Mouse (Mus musculus): ENCODE data around the gene Cdk2ap2. TPM values are rescaled to one million over a fixed set of nuclear protein-coding genes. Genes with fewer than 3 reads are reported as not detected.

Gene Cdk2ap2
- polyA plus RNA-seq, 1 experiment = 70.4 TPM

- TF ChIP-seq GATA1 (IDR thresholded peaks at IDR 0.05; ENCODE audit: low read length) = no peak
Measured at GRCm38 (mm10) chr19:4142416-4143173, 45.6 kb downstream of the Cdk2ap2 start.

- TF ChIP-seq GATA1 (IDR thresholded peaks at IDR 0.05; ENCODE audit: low read length) = no peak
Measured at GRCm38 (mm10) chr19:4143759-4144268, 46.8 kb downstream of the Cdk2ap2 start, which contains the start of gene Cabp4. Cabp4 (minus strand) TSS chr19:4144033.

DNA sequence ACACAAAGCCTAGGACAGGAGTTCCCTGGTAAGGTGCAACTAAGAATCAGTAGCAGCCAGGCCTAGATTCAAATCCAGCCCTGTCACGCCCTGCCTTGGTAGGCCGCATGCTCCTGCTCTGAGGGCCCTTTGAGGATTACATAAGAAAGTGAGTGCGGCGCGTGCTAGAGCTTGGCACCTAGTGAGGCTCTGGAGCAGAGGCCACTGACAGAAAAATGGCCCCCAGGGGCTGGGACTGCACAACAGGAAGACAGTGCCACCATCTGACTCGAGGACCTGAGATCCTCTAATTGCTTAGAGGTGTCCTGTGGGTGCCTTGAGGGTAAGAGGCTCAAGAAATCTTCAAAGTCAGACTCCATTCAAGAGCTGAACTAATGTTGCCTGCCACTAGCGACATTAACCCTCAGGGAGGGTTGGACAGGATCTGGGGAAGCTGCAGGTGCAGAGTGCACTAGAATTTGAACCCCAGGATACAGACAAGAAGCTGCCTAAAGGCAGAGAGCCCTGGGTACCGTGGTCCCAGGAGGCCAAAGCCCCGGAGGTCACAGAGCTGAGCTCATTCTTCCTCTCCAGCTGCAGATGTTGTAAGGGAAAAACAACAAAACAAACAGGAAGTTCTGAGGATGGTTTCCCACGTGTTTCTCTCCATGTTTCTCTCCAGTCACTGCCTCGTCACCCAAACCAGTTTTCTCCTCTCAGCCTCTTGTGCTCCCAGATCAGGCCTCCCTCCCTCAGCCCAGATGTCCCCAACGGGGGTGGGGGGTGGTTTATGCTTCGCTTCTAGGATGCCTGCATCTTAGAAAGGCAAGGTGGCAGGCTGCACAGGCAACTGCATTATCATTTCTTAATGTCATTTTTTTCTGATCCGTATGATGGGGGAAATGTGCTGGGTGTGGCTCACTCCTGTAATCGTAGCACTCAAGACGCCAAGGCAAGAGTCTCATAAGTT, 47.8 kb downstream of the Cdk2ap2 start:
- no peak for TF ChIP-seq GATA1 (IDR thresholded peaks at IDR 0.05; ENCODE audit: low read length)

DNA sequence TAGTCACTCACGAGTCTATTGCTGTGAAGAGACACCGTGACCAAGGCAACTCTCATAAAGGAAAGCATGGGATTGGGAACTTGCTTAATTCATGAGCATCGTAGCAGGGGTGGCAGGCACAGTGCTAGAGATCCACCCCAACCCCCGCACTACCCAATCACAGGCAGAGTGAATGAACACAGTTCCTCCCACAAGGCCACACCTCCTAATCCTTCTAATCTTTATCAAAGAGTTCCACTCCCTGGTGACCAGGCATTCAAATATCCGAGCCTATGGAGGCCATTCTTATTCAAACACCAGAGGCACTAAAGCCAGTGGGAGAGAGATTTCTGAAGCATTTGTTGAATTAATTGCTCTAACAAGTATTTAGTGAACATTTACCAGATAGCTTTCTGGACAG, 49.0 kb downstream of the Cdk2ap2 start:
- TF ChIP-seq GATA1 (IDR thresholded peaks at IDR 0.05; ENCODE audit: low read length) = no peak

- no peak for TF ChIP-seq GATA1 (IDR thresholded peaks at IDR 0.05; ENCODE audit: low read length)
Measured at GRCm38 (mm10) chr19:4146366-4147021, 49.5 kb downstream of the Cdk2ap2 start.

GRCm38 (mm10) chr19:4147022-4147405, 50.0 kb downstream of the Cdk2ap2 start:
- no peak for TF ChIP-seq GATA1 (IDR thresholded peaks at IDR 0.05; ENCODE audit: low read length)

GRCm38 (mm10) chr19:4147782-4148490, 51.0 kb downstream of the Cdk2ap2 start:
- no peak for TF ChIP-seq GATA1 (IDR thresholded peaks at IDR 0.05; ENCODE audit: low read length)

- TF ChIP-seq GATA1 (IDR thresholded peaks at IDR 0.05; ENCODE audit: low read length) = no peak
Measured at GRCm38 (mm10) chr19:4148491-4148806, 51.5 kb downstream of the Cdk2ap2 start, which contains the start of gene Coro1b. Coro1b (plus strand) TSS chr19:4148619.

Other genes starting within 250 kb of the Cdk2ap2 start
- 15.2 and 16.8 TPM in 2 replicates for gene Chka, start 245.4 kb upstream of the Cdk2ap2 start, polyA plus RNA-seq (2012)
- 34.5 and 39.3 TPM in 2 replicates for gene Tcirg1, start 190.0 kb upstream of the Cdk2ap2 start, polyA plus RNA-seq (2012)
- 41.9 and 220 TPM in 2 replicates for gene Ndufs8, start 184.4 kb upstream of the Cdk2ap2 start, polyA plus RNA-seq (2012)
- gene Aldh3b1, start 167.4 kb upstream of the Cdk2ap2 start, polyA plus RNA-seq (2012) = not detected in 2 replicates
- gene Unc93b1, start 162.0 kb upstream of the Cdk2ap2 start, polyA plus RNA-seq (2012) = 0.11 TPM in 1 of 2 replicates, not detected in the other
- not detected in 2 replicates for gene Aldh3b3, start 138.5 kb upstream of the Cdk2ap2 start, polyA plus RNA-seq (2012)
- gene Aldh3b2, start 124.9 kb upstream of the Cdk2ap2 start, polyA plus RNA-seq (2012) = not detected in 2 replicates
- gene Acy3, start 110.6 kb upstream of the Cdk2ap2 start, polyA plus RNA-seq (2012) = 5.4 and 7.1 TPM in 2 replicates
- not detected in 2 replicates for gene Tbx10, start 104.4 kb upstream of the Cdk2ap2 start, polyA plus RNA-seq (2012)
- 26.3 and 32.2 TPM in 2 replicates for gene Nudt8, start 96.6 kb upstream of the Cdk2ap2 start, polyA plus RNA-seq (2012)
- gene Gm49405, start 96.6 kb upstream of the Cdk2ap2 start, polyA plus RNA-seq (2012) = 3.8 and 5.3 TPM in 2 replicates
- gene Doc2g, start 93.9 kb upstream of the Cdk2ap2 start, polyA plus RNA-seq (2012) = 7.2 and 8.9 TPM in 2 replicates
- 378 and 401 TPM in 2 replicates for gene Ndufv1, start 84.4 kb upstream of the Cdk2ap2 start, polyA plus RNA-seq (2012)
- 40.1 and 105 TPM in 2 replicates for gene Gstp1, start 59.2 kb upstream of the Cdk2ap2 start, polyA plus RNA-seq (2012)
- gene Gstp2, start 51.2 kb upstream of the Cdk2ap2 start, polyA plus RNA-seq (2012) = not detected in 2 replicates
- gene Gstp3, start 37.6 kb upstream of the Cdk2ap2 start, polyA plus RNA-seq (2012) = 4.1 and 7.7 TPM in 2 replicates
- not detected in 2 replicates for gene Cabp2, start 15.6 kb upstream of the Cdk2ap2 start, polyA plus RNA-seq (2012)
- 36.1 and 36.7 TPM in 2 replicates for gene Pitpnm1, start 2.8 kb downstream of the Cdk2ap2 start, polyA plus RNA-seq (2012)
- gene Aip, start 28.7 kb downstream of the Cdk2ap2 start, polyA plus RNA-seq (2012) = 99.6 and 105 TPM in 2 replicates
- not detected in 2 replicates for gene Gpr152, start 42.6 kb downstream of the Cdk2ap2 start, polyA plus RNA-seq (2012)
- gene Cabp4, start 46.9 kb downstream of the Cdk2ap2 start, polyA plus RNA-seq (2012) = 0.06 TPM in 1 of 2 replicates, not detected in the other
- 187 and 368 TPM in 2 replicates for gene Coro1b, start 51.4 kb downstream of the Cdk2ap2 start, polyA plus RNA-seq (2012)
- 448 and 548 TPM in 2 replicates for gene Ptprcap, start 56.4 kb downstream of the Cdk2ap2 start, polyA plus RNA-seq (2012)
- 92.1 and 99.4 TPM in 2 replicates for gene Rps6kb2, start 66.2 kb downstream of the Cdk2ap2 start, polyA plus RNA-seq (2012)
- gene Carns1, start 78.3 kb downstream of the Cdk2ap2 start, polyA plus RNA-seq (2012) = 0.39 and 0.46 TPM in 2 replicates
- 19.4 and 24.6 TPM in 2 replicates for gene Tbc1d10c, start 94.1 kb downstream of the Cdk2ap2 start, polyA plus RNA-seq (2012)
- 609 and 669 TPM in 2 replicates for gene Ppp1ca, start 94.9 kb downstream of the Cdk2ap2 start, polyA plus RNA-seq (2012)
- 28.7 and 31.6 TPM in 2 replicates for gene Rad9a, start 104.5 kb downstream of the Cdk2ap2 start, polyA plus RNA-seq (2012)
- not detected in 2 replicates for gene Clcf1, start 117.1 kb downstream of the Cdk2ap2 start, polyA plus RNA-seq (2012)
- 30.0 TPM in 1 of 2 replicates, not detected in the other for gene AC109138.7, start 117.2 kb downstream of the Cdk2ap2 start, polyA plus RNA-seq (2012)
- gene Pold4, start 134.7 kb downstream of the Cdk2ap2 start, polyA plus RNA-seq (2012) = 21.8 and 24.7 TPM in 2 replicates
- gene Ssh3, start 172.0 kb downstream of the Cdk2ap2 start, polyA plus RNA-seq (2012) = 0.25 and 0.39 TPM in 2 replicates
- gene Ankrd13d, start 186.0 kb downstream of the Cdk2ap2 start, polyA plus RNA-seq (2012) = 0.44 and 0.46 TPM in 2 replicates
- 231 and 290 TPM in 2 replicates for gene Grk2, start 209.0 kb downstream of the Cdk2ap2 start, polyA plus RNA-seq (2012)

Measured in G1E-ER4 (cell line).